Mouse (Mus musculus) ES-E14 (cell line): ENCODE data around the gene Srcin1.

Experiments used
- CHD2 ChIP-seq: IDR thresholded peaks from 2 replicates; pipeline ENCODE4 v1.6.1; 2014; ENCODE audit warnings: mild to moderate bottlenecking, low read depth, low read length, inconsistent platforms
- HCFC1 ChIP-seq: IDR thresholded peaks from 2 replicates; pipeline ENCODE4 v1.6.1; 2012; ENCODE audit warnings: low read length, inconsistent platforms, borderline replicate concordance; ENCODE audit not compliant: insufficient read depth
- MAFK ChIP-seq: IDR thresholded peaks from 2 replicates; pipeline ENCODE4 v1.6.1; 2014; ENCODE audit warnings: mild to moderate bottlenecking, low read depth, low read length, inconsistent platforms; ENCODE audit not compliant: insufficient read depth
- ZNF384 ChIP-seq: IDR thresholded peaks from 2 replicates; pipeline ENCODE4 v1.6.1; 2012; ENCODE audit warnings: low read depth, low read length, inconsistent platforms

- TF ChIP-seq MAFK: no peak
- no peak for TF ChIP-seq ZNF384
- TF ChIP-seq CHD2: no peak
- TF ChIP-seq HCFC1: no peak
Measured at GRCm38 (mm10) chr11:97468639-97469287, 107.2 kb downstream of the Srcin1 start.
